Mouse (Mus musculus): ENCODE measurements at regions not wholly inside any gene's neighbourhood (a gene's known extent, or its start where the extent isn't known, plus 50 kb on each side); places are given as distances from the start of the nearest gene placed in this dataset.

DNA sequence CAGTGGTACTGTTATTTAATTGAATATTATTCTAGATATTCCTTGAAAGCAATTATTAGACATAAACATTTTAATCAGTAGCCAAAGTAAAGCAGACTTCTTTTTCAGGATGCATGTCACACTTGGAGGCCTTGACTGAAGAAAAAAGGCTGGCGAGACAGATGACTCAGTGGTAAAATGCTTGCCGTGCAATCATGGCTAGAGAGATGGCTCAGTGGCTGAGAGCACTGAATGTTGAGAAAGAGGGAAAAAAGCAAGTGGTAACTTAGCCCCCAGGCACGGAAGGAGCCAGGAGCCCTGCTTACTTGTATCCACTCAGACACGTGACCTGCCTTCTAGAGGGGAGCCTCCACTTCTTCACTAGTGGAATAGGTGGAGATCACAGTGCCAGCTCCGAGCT, 110.5 kb upstream of the Spon1 start:
- TF ChIP-seq CTCF (IDR thresholded peaks at IDR 0.05; ENCODE audit: extremely low read depth, insufficient read depth, low read length) = no peak
- TF ChIP-seq POLR2A (IDR thresholded peaks at IDR 0.05; ENCODE audit: extremely low read depth, insufficient read depth, low read length) = no peak

Data from cortical plate, adult 2 months (tissue).